Mouse (Mus musculus): ENCODE results near the gene Vps45. TPM values are rescaled to one million over a fixed set of nuclear protein-coding genes. Genes with fewer than 3 reads are reported as not detected.

Gene Vps45
- polyA plus RNA-seq, 1 experiment: 20.1 TPM

DNA sequence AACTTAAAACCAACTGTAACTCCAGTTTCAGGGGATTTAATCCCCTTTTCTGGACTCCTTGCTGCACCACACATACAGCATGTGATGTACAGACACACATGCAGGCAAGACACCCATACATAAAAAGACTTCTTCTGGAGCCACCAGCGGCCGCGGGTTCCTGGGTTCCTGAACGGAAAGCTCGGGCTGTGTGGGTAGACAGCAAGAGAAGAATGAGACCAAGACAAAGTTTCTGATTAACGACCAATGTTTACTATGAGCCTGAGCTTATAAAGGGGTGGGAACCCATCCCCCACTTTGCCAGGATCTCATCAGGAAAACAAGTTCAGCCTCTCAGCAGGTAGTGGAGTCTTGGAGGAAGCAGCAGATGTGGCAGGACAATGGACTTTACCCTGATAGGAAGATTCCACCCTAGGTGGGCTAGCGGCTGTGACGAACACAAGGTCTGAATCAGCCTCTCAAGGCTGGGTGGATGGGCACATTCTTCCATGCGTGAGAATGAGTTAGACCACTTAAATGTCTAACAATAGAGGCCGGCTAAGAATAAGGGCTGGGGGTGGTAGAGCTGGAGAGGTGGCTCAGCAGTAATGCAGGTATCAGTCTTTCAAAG, 26.0 kb upstream of the Vps45 start:
- no peaks in the 10 kb centered on the region for H3K4me1 ChIP-seq (ENCODE audit: control insufficient read depth, insufficient read depth, low read length)
- TF ChIP-seq CTCF (IDR thresholded peaks at IDR 0.05; ENCODE audit: control insufficient read depth, insufficient read depth, low read length): no peak
- TF ChIP-seq POLR2A (IDR thresholded peaks at IDR 0.05; ENCODE audit: borderline replicate concordance, control insufficient read depth, low read depth, low read length): no peak
- WGBS: 90% methylated on average over 10 of the region's 10 CpGs
- no peak overlapping the region for H3K4me3 ChIP-seq (replicated peaks; ENCODE audit: control insufficient read depth, low read depth, low read length)
- no peak overlapping the region for H3K27ac ChIP-seq (ENCODE audit: control insufficient read depth, insufficient read depth, low read depth, low read length, poor library complexity)

DNA sequence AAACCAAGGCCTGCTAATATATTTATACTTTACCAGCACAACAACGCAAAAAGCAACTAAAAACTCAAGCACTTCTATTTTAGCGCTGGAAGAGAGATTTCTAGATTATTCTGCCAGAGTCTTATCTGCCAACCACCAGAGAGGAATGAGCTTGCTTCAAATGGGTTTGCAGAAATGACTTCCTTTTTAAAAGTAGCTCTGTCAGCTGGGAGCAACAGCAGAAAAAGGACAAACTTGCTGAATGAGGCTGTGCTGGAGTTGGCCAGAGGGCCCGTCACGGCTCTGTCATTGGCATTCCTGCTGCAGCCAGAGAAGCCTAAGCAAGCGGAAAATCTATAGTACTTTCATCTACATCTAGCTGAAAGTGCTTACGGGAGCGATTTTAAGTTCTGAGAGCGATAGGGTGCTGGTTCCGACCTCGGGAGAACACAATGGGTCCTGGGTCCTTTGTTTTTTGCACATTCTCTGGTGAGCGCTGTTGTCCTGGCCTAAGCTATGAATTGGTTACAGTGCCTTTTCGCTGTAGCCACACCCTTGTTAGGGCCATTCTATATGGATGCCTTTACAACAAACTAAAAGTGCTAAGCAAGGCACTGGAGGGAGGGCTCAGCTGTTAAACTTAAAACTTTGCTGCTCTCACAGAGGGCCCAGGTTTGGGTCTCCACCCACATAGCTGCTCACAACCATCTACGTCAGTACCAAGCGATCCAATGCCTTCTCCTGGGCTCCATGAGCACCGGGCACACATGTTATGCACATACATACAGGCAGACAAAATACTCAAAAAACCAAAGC, 24.6 kb upstream of the Vps45 start:
- Histone ChIP-seq H3K4me3 (replicated peaks; ENCODE audit: control insufficient read depth, low read depth, low read length) (no peak overlapping the region), H3K4me1 (ENCODE audit: control insufficient read depth, insufficient read depth, low read length) (no peaks in the 10 kb centered on the region), H3K27ac (ENCODE audit: control insufficient read depth, insufficient read depth, low read depth, low read length, poor library complexity) (no peak overlapping the region)
- WGBS: 65% methylated on average over 15 of the region's 15 CpGs
- TF ChIP-seq POLR2A (IDR thresholded peaks at IDR 0.05; ENCODE audit: borderline replicate concordance, control insufficient read depth, low read depth, low read length) (no peak), CTCF (IDR thresholded peaks at IDR 0.05; ENCODE audit: control insufficient read depth, insufficient read depth, low read length) (no peak)

DNA sequence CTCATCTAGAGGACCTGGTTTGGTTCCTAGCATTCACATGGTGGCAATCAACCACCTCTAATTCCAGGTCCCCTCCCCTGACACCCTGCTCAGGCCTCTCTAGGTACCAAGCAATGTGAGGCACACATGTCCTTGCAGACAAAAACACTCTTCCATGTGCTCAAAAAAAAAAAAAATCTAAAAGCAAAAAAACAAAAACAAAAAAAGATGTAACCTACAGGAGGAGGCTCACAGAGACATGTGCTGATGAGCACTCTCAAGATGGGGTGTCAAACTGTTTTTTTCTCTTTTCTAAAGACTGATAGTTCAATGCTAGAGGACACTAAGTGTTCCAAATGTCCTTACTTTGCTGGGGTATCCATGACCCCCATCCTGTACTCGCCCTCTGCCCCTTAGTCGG, 23.8 kb upstream of the Vps45 start:
- Histone ChIP-seq H3K4me1 (ENCODE audit: control insufficient read depth, insufficient read depth, low read length) (no peaks in the 10 kb centered on the region), H3K27ac (ENCODE audit: control insufficient read depth, insufficient read depth, low read depth, low read length, poor library complexity) (no peak overlapping the region), H3K4me3 (replicated peaks; ENCODE audit: control insufficient read depth, low read depth, low read length) (no peak overlapping the region)
- WGBS: 85% methylated on average over 2 of the region's 2 CpGs
- TF ChIP-seq CTCF (IDR thresholded peaks at IDR 0.05; ENCODE audit: control insufficient read depth, insufficient read depth, low read length) (no peak), POLR2A (IDR thresholded peaks at IDR 0.05; ENCODE audit: borderline replicate concordance, control insufficient read depth, low read depth, low read length) (no peak)

DNA sequence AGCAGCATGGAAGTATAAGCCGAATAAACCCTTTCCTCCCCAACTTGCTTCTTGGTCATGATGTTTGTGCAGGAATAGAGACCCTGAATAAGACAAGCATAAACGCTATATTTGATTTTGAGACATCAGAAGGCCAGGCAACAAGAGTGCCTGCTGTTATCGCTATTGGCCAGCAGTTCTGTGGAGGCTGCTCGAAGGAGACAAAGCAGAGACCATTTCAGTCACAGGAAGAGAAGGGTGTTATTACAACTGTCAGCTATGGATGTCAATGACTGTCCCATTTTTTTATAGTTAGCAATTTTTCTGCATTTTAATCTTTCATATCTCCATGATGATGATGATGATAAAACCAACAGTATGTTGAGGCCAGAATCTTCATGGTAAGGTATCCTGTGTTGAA, 23.4 kb upstream of the Vps45 start:
- TF ChIP-seq CTCF (IDR thresholded peaks at IDR 0.05; ENCODE audit: control insufficient read depth, insufficient read depth, low read length) (no peak), POLR2A (IDR thresholded peaks at IDR 0.05; ENCODE audit: borderline replicate concordance, control insufficient read depth, low read depth, low read length) (no peak)
- H3K4me1 ChIP-seq (ENCODE audit: control insufficient read depth, insufficient read depth, low read length): no peaks in the 10 kb centered on the region
- no peak overlapping the region for H3K27ac ChIP-seq (ENCODE audit: control insufficient read depth, insufficient read depth, low read depth, low read length, poor library complexity)
- 82% methylated on average over 4 of the region's 4 CpGs for WGBS
- no peak overlapping the region for H3K4me3 ChIP-seq (replicated peaks; ENCODE audit: control insufficient read depth, low read depth, low read length)

DNA sequence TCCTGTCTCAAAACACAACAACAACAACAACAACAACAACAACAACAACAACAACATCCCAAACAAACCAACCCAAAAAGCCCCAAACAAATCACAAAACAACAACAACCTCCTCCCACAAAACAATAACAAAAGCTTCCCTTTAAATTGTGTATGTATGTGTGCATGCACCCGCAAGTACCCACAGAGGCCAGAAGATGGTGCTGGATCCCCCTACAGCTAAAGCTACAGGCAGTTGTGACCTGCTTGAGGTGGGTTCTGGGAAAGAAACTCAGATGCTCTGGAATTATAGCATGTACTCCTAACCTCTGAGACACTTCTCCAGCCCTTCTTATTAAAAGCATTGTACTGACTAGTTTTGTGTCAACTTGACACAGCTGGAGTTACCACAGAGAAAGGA, 22.7 kb upstream of the Vps45 start:
- TF ChIP-seq POLR2A (IDR thresholded peaks at IDR 0.05; ENCODE audit: borderline replicate concordance, control insufficient read depth, low read depth, low read length): no peak
- TF ChIP-seq CTCF (IDR thresholded peaks at IDR 0.05; ENCODE audit: control insufficient read depth, insufficient read depth, low read length): peak; percentile 73
- Histone ChIP-seq H3K4me1 (ENCODE audit: control insufficient read depth, insufficient read depth, low read length) (no peaks in the 10 kb centered on the region), H3K27ac (ENCODE audit: control insufficient read depth, insufficient read depth, low read depth, low read length, poor library complexity) (no peak overlapping the region), H3K4me3 (replicated peaks; ENCODE audit: control insufficient read depth, low read depth, low read length) (no peak overlapping the region)
- WGBS: 91% methylated on average over 1 of the region's 1 CpGs

GRCm38 (mm10) chr3:96078711-96079110, 20.4 kb upstream of the Vps45 start:
- no peaks in the 10 kb centered on the region for H3K4me1 ChIP-seq (ENCODE audit: control insufficient read depth, insufficient read depth, low read length)
- H3K27ac ChIP-seq (ENCODE audit: control insufficient read depth, insufficient read depth, low read depth, low read length, poor library complexity): no peak overlapping the region
- WGBS: 69% methylated on average over 3 of the region's 3 CpGs
- no peak overlapping the region for H3K4me3 ChIP-seq (replicated peaks; ENCODE audit: control insufficient read depth, low read depth, low read length)
- TF ChIP-seq CTCF (IDR thresholded peaks at IDR 0.05; ENCODE audit: control insufficient read depth, insufficient read depth, low read length) (no peak), POLR2A (IDR thresholded peaks at IDR 0.05; ENCODE audit: borderline replicate concordance, control insufficient read depth, low read depth, low read length) (no peak)

DNA sequence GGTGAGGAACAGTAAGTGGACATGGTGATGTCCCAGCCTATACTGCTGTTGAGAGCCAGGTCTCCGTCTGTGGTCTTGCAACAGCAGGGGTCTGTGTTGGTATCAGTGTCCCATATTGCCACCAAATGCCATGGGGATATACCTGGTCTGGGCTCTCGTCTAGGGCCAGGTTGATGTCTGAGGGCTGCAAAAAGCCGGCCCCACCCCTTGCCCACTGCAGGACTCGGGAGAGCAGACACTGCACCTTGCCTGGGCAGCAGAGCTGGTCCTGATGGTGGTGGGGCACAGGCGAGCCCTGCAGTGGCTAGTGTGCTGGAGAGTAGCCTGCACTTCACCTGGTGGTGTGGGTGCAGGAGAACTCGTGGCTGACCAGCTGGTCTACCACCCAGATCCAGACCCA, 19.8 kb upstream of the Vps45 start:
- 62% methylated on average over 6 of the region's 6 CpGs for WGBS
- H3K4me1 ChIP-seq (ENCODE audit: control insufficient read depth, insufficient read depth, low read length): no peaks in the 10 kb centered on the region

GRCm38 (mm10) chr3:96072921-96073486, 14.7 kb upstream of the Vps45 start:
- H3K4me1 ChIP-seq (ENCODE audit: control insufficient read depth, insufficient read depth, low read length): no peaks in the 10 kb centered on the region
- 72% methylated on average over 12 of the region's 12 CpGs for WGBS
- H3K4me3 ChIP-seq (replicated peaks; ENCODE audit: control insufficient read depth, low read depth, low read length): no peak overlapping the region
- H3K27ac ChIP-seq (ENCODE audit: control insufficient read depth, insufficient read depth, low read depth, low read length, poor library complexity): no peak overlapping the region
- TF ChIP-seq CTCF (IDR thresholded peaks at IDR 0.05; ENCODE audit: control insufficient read depth, insufficient read depth, low read length) (no peak), POLR2A (IDR thresholded peaks at IDR 0.05; ENCODE audit: borderline replicate concordance, control insufficient read depth, low read depth, low read length) (no peak)

More for the DNA sequence above, 19.8 kb upstream of the Vps45 start:
- no peak overlapping the region for H3K27ac ChIP-seq (ENCODE audit: control insufficient read depth, insufficient read depth, low read depth, low read length, poor library complexity)
- H3K4me3 ChIP-seq (replicated peaks; ENCODE audit: control insufficient read depth, low read depth, low read length): no peak overlapping the region
- TF ChIP-seq POLR2A (IDR thresholded peaks at IDR 0.05; ENCODE audit: borderline replicate concordance, control insufficient read depth, low read depth, low read length) (no peak), CTCF (IDR thresholded peaks at IDR 0.05; ENCODE audit: control insufficient read depth, insufficient read depth, low read length) (no peak)

Measured in bone marrow, adult 2 months (tissue).